Mouse (Mus musculus) left cerebral cortex, postnatal 10 days (tissue): Measurements from ENCODE around the gene Syndig1. TPM values are rescaled to one million over a fixed set of nuclear protein-coding genes. Genes with fewer than 3 reads are reported as not detected.

Experiments used
- DNase-seq, 2 experiments: peaks; one replicate each; pipeline ENCODE4 v3.0.0; 2021 to 2022; ENCODE audit warnings: low spot score in 2 of 2, mixed read lengths in 1 of 2; ENCODE audit errors: extremely low spot score in 1 of 2
- intact Hi-C: fragments of 180-260 bp; cut with DNase I; formaldehyde crosslinking; loops from one replicate; pipeline ENCODE4 v1.15.1; 2025
- total RNA-seq, 2 experiments: library from RNA; stranded (reverse); gene quantifications; 2 replicates each; pipeline ENCODE4 v1.2.3; 2021

The Syndig1 gene
- total RNA-seq, 2 experiments from 2014 or later: 58.7 to 65.8 TPM

DNA sequence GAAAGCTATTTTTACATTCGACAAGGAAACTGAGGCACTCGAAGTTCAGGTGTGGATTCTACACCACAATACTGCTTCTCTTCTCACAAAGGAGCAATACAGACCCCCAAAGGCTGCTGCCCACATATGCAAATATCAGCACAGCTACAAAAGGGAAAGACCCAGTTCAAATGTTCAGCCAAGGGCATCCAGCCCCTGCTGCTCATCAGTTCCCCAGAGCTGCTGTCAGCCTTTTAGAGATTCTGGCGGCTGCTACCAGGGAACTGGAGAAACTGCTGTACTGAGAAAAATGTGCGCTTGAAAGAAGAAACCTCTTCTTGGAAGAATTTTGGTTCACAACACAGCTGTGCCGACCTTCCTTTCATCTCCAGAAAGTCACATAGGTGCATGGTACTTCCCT, 187.3 kb downstream of the Syndig1 start:
- intact Hi-C loops: loop anchor here (5.0 kb wide), 1 partner anchor 184 kb away; the partner anchor contains the start of gene C530025M09Rik
- no peak for DNase-seq

DNA sequence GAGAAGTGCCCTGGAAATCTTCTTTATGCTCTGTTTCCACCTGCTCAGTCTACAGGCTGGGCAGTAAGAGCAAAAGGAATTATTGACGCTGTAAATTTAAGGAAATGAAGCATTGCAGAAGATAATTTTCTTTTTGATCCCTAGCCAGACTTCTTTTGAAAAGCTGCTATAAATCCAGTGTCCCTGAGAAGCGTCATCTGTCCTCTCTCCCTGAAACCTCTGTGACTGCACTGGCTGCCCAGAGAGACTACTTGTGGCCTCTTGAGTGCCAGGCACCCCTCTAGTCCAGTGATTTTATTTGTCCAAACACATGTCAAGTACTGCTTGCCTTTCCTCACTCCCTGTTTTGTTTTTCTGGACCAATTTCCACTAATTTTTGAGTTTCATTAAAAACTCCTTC, 191.7 kb downstream of the Syndig1 start:
- DNase-seq: no peak
- intact Hi-C loops: loop anchor here (5.0 kb wide), 1 partner anchor 598 kb away; no protein-coding TSS in a partner anchor

DNA sequence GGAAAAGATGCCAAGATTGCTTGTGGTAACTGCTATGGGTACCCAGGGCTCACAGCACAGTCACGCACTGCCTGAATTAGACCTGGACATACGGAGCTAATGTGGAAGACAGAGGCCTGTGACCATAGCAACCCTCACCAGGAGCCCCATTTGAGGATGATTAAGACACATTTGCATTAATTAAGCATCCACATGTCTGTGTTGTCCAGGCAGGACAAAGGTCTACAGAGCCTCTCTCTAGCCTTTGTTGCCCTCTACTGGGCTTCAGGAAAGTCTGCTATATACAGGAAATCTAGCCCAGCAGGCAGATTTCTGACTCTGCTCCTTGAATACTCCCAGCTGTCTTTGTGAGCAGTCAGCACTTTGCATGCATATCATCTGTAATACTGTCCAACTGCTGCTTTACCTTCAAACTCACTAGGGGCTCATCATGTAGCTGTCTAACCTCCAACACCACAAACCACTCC, 194.9 kb downstream of the Syndig1 start:
- intact Hi-C loops: loop anchor here (5.0 kb wide), 1 partner anchor 602 kb away; no protein-coding TSS in a partner anchor
- peak in 1 of 2 experiments; percentile 44 for DNase-seq

DNA sequence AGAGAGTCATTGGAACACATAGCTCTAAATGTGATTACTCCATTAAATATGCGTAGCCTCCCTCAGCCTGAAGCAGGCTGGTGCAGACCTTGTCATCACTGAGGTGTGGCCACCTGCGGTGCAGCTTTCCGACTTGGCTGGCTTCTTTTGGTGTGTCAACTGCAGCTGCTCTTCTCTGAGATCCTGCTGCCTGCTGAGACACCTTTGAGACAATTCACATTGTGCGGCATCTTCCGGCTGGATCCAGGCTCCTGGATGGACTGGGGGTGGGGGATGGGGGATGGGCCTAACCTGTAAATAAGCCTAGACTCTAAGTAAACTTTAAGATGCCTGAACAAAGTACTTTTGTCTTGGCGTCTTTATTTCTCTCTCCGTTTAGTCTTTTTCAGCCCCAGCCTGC, 214.5 kb downstream of the Syndig1 start:
- DNase-seq: no peak
- intact Hi-C loops: no loop called here

Other genes starting within 250 kb of the Syndig1 start
- 1 to 10 TPM; 1.2 to 1.3 TPM for gene C530025M09Rik, start 2.0 kb downstream of the Syndig1 start, total RNA-seq